Mouse (Mus musculus): ENCODE measurements around the gene Dph1.

The Dph1 gene

GRCm38 (mm10) chr11:75173799-75174165 is 17.3 kb downstream of the Dph1 start:
- in situ Hi-C loops (cut with MboI) = no loop called here

- in situ Hi-C loops (cut with MboI) = no loop called here
These were observed 17.8 kb downstream of the Dph1 start for GRCm38 (mm10) chr11:75173095-75173798.

GRCm38 (mm10) chr11:75172151-75173094 is 18.6 kb downstream of the Dph1 start:
- in situ Hi-C loops (cut with MboI) = no loop called here

- in situ Hi-C loops (cut with MboI) = no loop called here
These were observed 19.7 kb downstream of the Dph1 start for GRCm38 (mm10) chr11:75171186-75171865.

GRCm38 (mm10) chr11:75170136-75170751 is 20.8 kb downstream of the Dph1 start:
- in situ Hi-C loops (cut with MboI) = no loop called here

- in situ Hi-C loops (cut with MboI) = no loop called here
These were observed 21.5 kb downstream of the Dph1 start, which contains the start of gene Hic1 for GRCm38 (mm10) chr11:75169405-75170080. TSS of gene Hic1 (minus strand) at chr11:75169519.

- in situ Hi-C loops (cut with MboI) = no loop called here
These were observed 22.3 kb downstream of the Dph1 start for GRCm38 (mm10) chr11:75168590-75169361.

GRCm38 (mm10) chr11:75167643-75168589 is 23.1 kb downstream of the Dph1 start:
- in situ Hi-C loops (cut with MboI) = no loop called here

GRCm38 (mm10) chr11:75166861-75167642 is 24.0 kb downstream of the Dph1 start:
- in situ Hi-C loops (cut with MboI) = no loop called here

- in situ Hi-C loops (cut with MboI) = no loop called here
These were observed 24.7 kb downstream of the Dph1 start for GRCm38 (mm10) chr11:75166193-75166842.

GRCm38 (mm10) chr11:75165441-75166192 is 25.4 kb downstream of the Dph1 start:
- in situ Hi-C loops (cut with MboI) = no loop called here

- in situ Hi-C loops (cut with MboI) = no loop called here
These were observed 26.3 kb downstream of the Dph1 start for GRCm38 (mm10) chr11:75164750-75165149.

GRCm38 (mm10) chr11:75164051-75164450 is 27.0 kb downstream of the Dph1 start:
- in situ Hi-C loops (cut with MboI) = no loop called here

- in situ Hi-C loops (cut with MboI) = no loop called here
These were observed 27.7 kb downstream of the Dph1 start for GRCm38 (mm10) chr11:75163379-75163778.

- in situ Hi-C loops (cut with MboI) = no loop called here
These were observed 28.4 kb downstream of the Dph1 start for GRCm38 (mm10) chr11:75162591-75163080.

- in situ Hi-C loops (cut with MboI) = no loop called here
These were observed 29.5 kb downstream of the Dph1 start for GRCm38 (mm10) chr11:75161417-75162008.

GRCm38 (mm10) chr11:75160954-75161353 is 30.1 kb downstream of the Dph1 start:
- in situ Hi-C loops (cut with MboI) = no loop called here

Measured in mature B cell (primary cell).